9 mouse cellular contexts compared by ENCODE assay signal in genomic region chr2:174283341-174283740, GRCm38 (mm10). TPM values are rescaled to one million over a fixed set of nuclear protein-coding genes. Genes with fewer than 3 reads are reported as not detected.
DNase-seq lines count a peak whose midpoint lies in the region; ATAC-seq and TF ChIP-seq lines count a peak whose summit lies in the region.
"Had no signal": no experiment of that assay in that cellular context is flagged by ENCODE, and none has a peak within 500 bp of the region (broad histone marks: within the 10 kb centered on the region; RNA-seq: fewer than 3 reads in every experiment).

No protein-coding gene starts in this region.

- no peak for DNase-seq in gastrocnemius, adult 2 months
- DNase-seq in gastrocnemius, postnatal 25 days = no peak
- DNase-seq in hindbrain, embryonic 11.5 days (ENCODE audit: low spot score) = no peak
- no peak for DNase-seq in liver, postnatal 0 days
- no peak for DNase-seq in cerebellum, postnatal 25 days
- no peak for DNase-seq in layer of hippocampus, adult 2 months (ENCODE audit: low spot score in 2 of 2)
- no peak for DNase-seq in left cerebral cortex, adult 11 months (ENCODE audit: low spot score)
- DNase-seq: cerebellum, adult 9-10 months had no signal

- WGBS in hindbrain, embryonic 11.5 days = 54% methylated on average over 11 of the region's 11 CpGs
- WGBS in liver, postnatal 0 days (ENCODE audit: insufficient replicate concordance) = 53% methylated on average over 11 of the region's 11 CpGs

- no peak for TF ChIP-seq EP300 in liver, postnatal 0 days (IDR thresholded peaks at IDR 0.05; ENCODE audit: low read depth)

- peaks cover 24% of the 10 kb centered on the region for H3K27me3 ChIP-seq in E14TG2a.4 (ENCODE audit: insufficient read depth, low read length)
- peaks cover 40% of the 10 kb centered on the region for H3K27me3 ChIP-seq in hindbrain, embryonic 11.5 days (ENCODE audit: control insufficient read depth, insufficient read depth, low read length)
- peaks cover 46% of the 10 kb centered on the region for H3K27me3 ChIP-seq in liver, postnatal 0 days (ENCODE audit: insufficient read depth, low read length)

- H3K9ac ChIP-seq in hindbrain, embryonic 11.5 days (ENCODE audit: low read depth, low read length) = no peak overlapping the region
- no peak overlapping the region for H3K9ac ChIP-seq in liver, postnatal 0 days (replicated peaks)

- peak overlapping the region; percentile 55 for H3K4me2 ChIP-seq in hindbrain, embryonic 11.5 days (replicated peaks; ENCODE audit: low read depth, low read length)
- H3K4me2 ChIP-seq in liver, postnatal 0 days (ENCODE audit: low read depth, low read length) = 0 out of 2 replicates have a peak overlapping the region, but pooled peaks have one; percentile 16

- H3K9me3 ChIP-seq in E14TG2a.4 (ENCODE audit: low read length) = no peaks in the 10 kb centered on the region
- peaks cover 3% of the 10 kb centered on the region; the same call in 1 of the 2 replicates for H3K9me3 ChIP-seq in hindbrain, embryonic 11.5 days (ENCODE audit: control insufficient read depth, low read length)
- H3K9me3 ChIP-seq in liver, postnatal 0 days (ENCODE audit: low read length) = peaks cover 5% of the 10 kb centered on the region

- peak overlapping the region; percentile 69 for H3K4me3 ChIP-seq in gastrocnemius, adult 2 months
- peak overlapping the region; percentile 81 for H3K4me3 ChIP-seq in E14TG2a.4 (replicated peaks; ENCODE audit: low read length)
- peak overlapping the region; percentile 32; the same call in 1 of the 2 replicates for H3K4me3 ChIP-seq in hindbrain, embryonic 11.5 days (ENCODE audit: low read depth, low read length)
- H3K4me3 ChIP-seq in liver, postnatal 0 days (ENCODE audit: low read depth, low read length) = no peak overlapping the region
- H3K4me3 ChIP-seq in layer of hippocampus, adult 2 months = no peak overlapping the region; the same call in 1 of the 2 replicates

- TF ChIP-seq CTCF in gastrocnemius, adult 2 months (IDR thresholded peaks at IDR 0.05) = no peak
- TF ChIP-seq CTCF in E14TG2a.4 (conservative IDR thresholded peaks at IDR 0.05; ENCODE audit: low read length) = no peak
- TF ChIP-seq CTCF in liver, postnatal 0 days (IDR thresholded peaks at IDR 0.05; ENCODE audit: low read depth) = no peak
- TF ChIP-seq CTCF in layer of hippocampus, adult 2 months (conservative IDR thresholded peaks at IDR 0.05) = no peak

- no peak for ATAC-seq in hindbrain, embryonic 11.5 days (ENCODE audit: low FRiP score)
- no peak for ATAC-seq in liver, postnatal 0 days

- no peak overlapping the region for H3K27ac ChIP-seq in gastrocnemius, adult 2 months
- H3K27ac ChIP-seq in hindbrain, embryonic 11.5 days (ENCODE audit: low read depth, low read length) = no peak overlapping the region
- H3K27ac ChIP-seq in liver, postnatal 0 days (ENCODE audit: low read depth) = no peak overlapping the region
- H3K27ac ChIP-seq in layer of hippocampus, adult 2 months = no peak overlapping the region

- intact Hi-C loops in gastrocnemius, adult 2 months (cut with DNase I) = loop anchor here (5.0 kb wide), 1 partner anchor 696 kb away; no protein-coding TSS in a partner anchor

- H3K36me3 ChIP-seq in E14TG2a.4 (ENCODE audit: insufficient read depth, low read length) = peaks cover 77% of the 10 kb centered on the region
- H3K36me3 ChIP-seq in hindbrain, embryonic 11.5 days (ENCODE audit: control insufficient read depth, insufficient read depth, low read length) = peaks cover 21% of the 10 kb centered on the region
- peaks cover 33% of the 10 kb centered on the region for H3K36me3 ChIP-seq in liver, postnatal 0 days (replicated peaks; ENCODE audit: insufficient read depth, low read length)

- peaks cover 86% of the 10 kb centered on the region for H3K4me1 ChIP-seq in E14TG2a.4 (replicated peaks; ENCODE audit: low read depth, low read length)
- H3K4me1 ChIP-seq in hindbrain, embryonic 11.5 days (replicated peaks; ENCODE audit: control insufficient read depth, insufficient read depth, low read length) = 0 out of 2 replicates have a peak, but pooled peaks cover 2% of the 10 kb centered on the region
- H3K4me1 ChIP-seq in liver, postnatal 0 days (ENCODE audit: insufficient read depth) = no peaks in the 10 kb centered on the region

RNA-seq across cellular contexts. Expression of gene Gnas, which starts 0.8 kb away (rescaled TPM):
- 1,000 to 10,000 TPM; 1,330 to 1,331 TPM for total RNA-seq in gastrocnemius, adult 2 months (2021)
- total RNA-seq in gastrocnemius, postnatal 25 days (2021) = 1,000 to 10,000 TPM; 1,372 to 1,510 TPM
- 1,233 and 1,244 TPM in 2 replicates for polyA plus RNA-seq in hindbrain, embryonic 11.5 days (2014; fragmentation: Nextera tagmentation; extraction: Ambion mirVana)
- 332 and 343 TPM in 2 replicates for polyA plus RNA-seq in liver, postnatal 0 days (2015; fragmentation: Nextera tagmentation; extraction: Ambion mirVana)
- 1,000 to 10,000 TPM; 1,674 to 1,781 TPM for total RNA-seq in layer of hippocampus, adult 2 months (2021)

Comparison
In these comparisons a context has a peak if more than half of its experiments do, and no peak if none do; other contexts are left out.
1. H3K4me3 ChIP-seq: peak in gastrocnemius, adult 2 months (single experiment), E14TG2a.4 (single experiment) and hindbrain, embryonic 11.5 days (single experiment); none in liver, postnatal 0 days (single experiment) and layer of hippocampus, adult 2 months (single experiment).